Mouse (Mus musculus): ENCODE measurements around the gene Sele. TPM values are rescaled to one million over a fixed set of nuclear protein-coding genes. Genes with fewer than 3 reads are reported as not detected.

Sele gene
- total RNA-seq, 2 experiments from 2014 or later = 4.1 to 4.7 TPM

GRCm38 (mm10) chr1:164072001-164072400 lies 24.0 kb downstream of the Sele start:
- no peak for DNase-seq

DNA sequence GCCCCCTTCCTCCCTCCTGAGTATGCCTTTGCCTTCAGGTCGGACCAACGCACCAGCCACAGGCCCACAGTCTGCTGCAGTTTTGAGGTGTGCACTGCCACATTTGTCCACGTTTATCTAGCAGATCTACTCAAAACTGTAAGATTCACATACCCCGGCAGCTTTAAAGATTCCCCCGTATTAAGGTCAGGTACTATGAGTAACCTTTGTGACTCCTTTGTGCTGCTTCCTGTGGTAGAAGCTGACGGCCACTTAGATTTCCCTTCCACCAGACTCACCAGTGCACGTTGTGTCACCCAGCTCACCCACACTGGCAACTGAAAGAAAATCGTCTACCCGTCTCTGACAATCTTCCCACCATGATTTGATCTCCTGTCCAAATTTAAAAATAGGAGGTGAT lies 25.1 kb downstream of the Sele start:
- no peak for DNase-seq

- no peak for DNase-seq
Observed at GRCm38 (mm10) chr1:164073803-164074202, 25.8 kb downstream of the Sele start.

DNA sequence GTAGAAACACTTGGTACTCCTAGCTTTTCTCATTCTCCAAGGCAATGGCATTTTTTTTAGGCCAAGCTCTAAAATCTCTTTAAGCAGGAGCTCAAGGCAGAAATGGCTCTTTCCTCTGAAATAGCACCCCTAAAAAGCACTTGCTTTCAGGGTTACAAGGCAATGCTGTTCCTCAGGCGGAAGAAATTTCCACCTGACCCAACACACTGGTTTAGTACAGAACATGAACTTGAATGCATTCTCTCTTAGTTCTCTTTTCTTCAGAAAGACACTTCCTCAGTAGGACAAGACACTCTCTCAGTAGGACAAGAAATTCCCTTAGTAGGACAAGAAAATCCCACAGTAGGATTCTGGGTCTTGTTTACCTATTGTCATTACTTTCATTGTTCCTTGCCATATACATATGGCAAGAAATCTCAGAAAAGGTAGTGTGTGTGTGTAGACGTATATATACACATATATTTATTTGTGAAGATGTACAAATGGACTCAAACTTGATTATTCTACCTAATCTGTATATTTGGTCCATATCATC lies 26.6 kb downstream of the Sele start:
- DNase-seq = no peak

- no peak for DNase-seq
Observed at GRCm38 (mm10) chr1:164075416-164075815, 27.4 kb downstream of the Sele start.

DNA sequence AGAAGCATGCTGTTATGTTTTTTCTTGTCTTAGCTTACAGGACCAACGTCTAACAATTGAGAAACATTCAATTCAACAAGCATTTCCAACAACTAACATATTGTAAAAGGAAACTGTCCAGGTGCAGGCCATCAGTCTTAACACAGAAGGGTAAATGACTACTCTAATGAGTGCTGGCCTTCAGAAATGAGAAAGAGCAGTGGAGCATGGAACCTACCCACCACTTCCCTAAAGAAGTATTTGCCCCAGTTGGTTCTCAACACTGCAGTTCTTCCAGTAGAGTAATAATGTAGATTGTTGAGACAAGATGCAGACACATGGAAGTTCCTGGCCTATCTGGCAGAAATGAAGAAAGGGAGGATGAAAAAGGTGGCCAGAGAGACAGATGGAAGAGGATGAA lies 28.4 kb downstream of the Sele start:
- no peak for DNase-seq

GRCm38 (mm10) chr1:164077031-164077430 lies 29.0 kb downstream of the Sele start:
- DNase-seq = no peak

DNA sequence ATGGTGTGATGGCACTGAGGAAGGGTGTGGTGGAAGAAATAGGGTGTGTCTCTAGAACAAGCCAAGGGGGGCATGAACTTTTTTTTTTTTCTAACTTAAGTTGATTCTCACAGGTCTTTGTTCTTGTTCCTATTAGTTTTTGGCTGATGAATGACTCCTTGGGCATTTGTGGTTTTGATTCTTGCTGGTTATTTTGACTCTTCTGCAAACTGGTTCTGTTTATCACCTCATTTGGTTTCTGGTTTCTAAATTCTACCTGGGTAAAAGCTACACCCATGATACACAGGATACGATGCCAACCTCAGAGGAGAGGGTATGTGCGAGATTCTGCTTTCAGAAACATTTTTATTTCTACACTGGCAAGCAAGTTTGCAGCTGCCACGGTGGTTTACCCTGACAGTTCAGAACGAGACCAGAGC lies 30.3 kb downstream of the Sele start:
- no peak for DNase-seq

DNA sequence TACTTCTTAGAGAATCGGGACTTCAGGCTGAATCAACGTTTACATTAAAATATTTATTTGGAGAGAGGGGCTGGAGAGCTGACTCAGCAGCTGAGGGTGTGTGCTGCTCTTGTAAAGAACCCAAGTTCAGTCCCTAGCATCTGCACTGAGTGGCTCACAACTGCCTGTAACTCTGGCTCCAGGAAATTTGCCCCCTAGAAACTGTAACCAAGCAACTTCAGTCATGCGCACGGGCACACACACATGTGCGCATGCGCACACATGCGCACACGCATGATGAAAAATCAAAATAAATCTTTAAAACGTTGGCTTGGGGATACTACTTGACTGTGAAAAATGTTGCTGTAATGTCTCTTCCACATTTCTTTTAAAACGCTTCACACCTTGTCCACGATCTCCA lies 31.1 kb downstream of the Sele start:
- DNase-seq = no peak

DNA sequence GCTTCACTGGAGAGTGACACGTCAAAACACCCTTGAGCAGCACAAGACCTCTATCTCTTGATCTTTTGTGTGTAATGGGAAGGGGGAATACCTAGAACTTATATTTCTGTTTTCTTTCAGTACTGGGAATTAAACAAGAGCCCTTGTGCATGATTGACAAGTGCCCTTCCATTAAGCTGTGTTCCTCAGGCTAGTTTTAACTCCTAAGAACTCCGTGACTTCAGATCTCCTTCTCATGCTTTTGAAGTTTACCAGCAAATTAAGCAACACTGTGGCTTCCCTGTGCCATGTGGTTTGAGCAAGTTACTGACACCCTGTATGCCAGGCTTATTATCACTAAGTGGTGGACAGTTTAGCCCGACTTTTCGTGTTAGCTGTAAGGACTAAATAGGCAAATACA lies 35.0 kb downstream of the Sele start:
- DNase-seq = no peak

DNA sequence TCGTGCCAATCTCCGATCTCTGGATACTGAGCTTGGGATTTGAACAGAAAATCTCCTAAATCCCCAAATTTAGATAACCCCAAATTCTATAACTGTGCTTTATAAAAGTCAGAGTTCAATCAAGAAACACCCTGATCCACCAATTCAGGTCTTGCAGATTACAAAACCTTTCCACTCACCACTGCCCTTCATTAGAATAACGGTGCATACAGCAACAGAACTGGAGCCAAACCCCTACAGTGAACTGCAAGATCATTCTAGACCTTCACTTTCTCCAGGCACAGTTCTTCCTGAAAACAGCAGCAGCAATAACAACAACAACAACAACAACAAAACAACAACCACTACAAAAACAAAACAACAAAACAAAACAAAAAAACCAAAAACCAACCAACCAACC lies 38.8 kb downstream of the Sele start:
- DNase-seq = no peak

DNA sequence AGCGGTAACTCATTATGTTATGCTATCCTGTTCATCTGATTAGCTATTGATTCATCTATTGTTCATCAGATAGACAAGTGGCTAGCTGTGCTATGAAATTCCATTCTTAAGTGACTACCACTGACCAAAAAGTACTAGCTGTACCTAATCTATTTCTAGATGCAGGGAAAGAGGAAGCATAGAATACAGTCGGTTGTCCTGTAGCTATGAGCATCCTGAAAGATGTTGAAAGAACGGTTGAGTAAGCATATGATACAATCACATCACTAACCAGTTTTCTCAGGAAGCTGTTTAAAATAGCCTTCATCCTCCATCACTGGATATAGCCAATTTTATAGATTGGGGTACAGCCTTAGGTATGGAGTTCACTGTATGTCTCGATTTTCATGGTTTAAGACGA lies 39.8 kb downstream of the Sele start:
- no peak for DNase-seq

DNA sequence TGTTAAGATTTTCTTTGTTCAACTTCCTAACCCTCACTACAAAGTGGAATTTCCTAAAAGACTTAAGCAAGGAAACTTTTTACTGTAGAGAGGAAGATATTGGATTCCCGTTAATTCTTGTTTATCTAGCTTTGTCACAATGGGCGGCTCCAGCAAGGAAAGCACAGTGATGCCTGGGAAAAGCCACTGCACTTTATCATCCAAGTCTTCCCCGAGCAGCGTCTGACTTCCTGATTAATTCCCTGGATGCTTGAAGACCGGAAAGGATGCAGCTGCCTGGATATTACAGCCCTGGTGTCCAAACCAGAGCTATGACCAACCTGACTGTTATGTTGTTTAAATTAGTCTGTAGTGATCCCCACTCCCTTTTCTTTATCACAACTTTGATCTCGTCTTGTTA lies 48.7 kb downstream of the Sele start:
- DNase-seq = peak in 1 of 2 experiments; percentile 8

DNA sequence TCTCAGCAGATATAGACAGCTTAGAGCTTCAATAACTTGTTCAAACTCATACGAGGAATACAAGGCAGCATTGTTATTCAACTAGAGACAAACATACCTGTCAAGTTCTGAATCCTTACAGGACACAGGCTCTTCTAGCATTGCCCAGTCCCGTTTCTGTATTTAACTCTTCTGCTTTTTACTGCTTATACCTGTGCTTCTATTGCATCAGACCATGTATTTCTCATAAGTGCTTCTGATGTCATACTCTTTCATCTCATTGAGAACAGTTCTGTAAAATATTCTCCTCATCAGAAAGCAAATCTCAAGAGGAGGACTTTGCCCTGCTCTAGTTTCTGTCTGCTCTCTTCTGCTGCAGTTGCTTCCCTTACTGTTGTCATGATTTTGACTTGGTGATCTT lies 49.9 kb downstream of the Sele start:
- no peak for DNase-seq

- no peak for DNase-seq
Observed at GRCm38 (mm10) chr1:164098372-164098771, 50.3 kb downstream of the Sele start.

Other genes with a start within 250 kb of the Sele start
- 10 to 100 TPM; 15.8 to 18.1 TPM for gene Scyl3, start 119.1 kb upstream of the Sele start, total RNA-seq (2021)
- gene BC055324, start 53.4 kb upstream of the Sele start, total RNA-seq (2021) = 1 to 10 TPM; 1.7 to 1.9 TPM
- 1 to 10 TPM; 2.6 to 2.8 TPM for gene Mettl18, start 53.3 kb upstream of the Sele start, total RNA-seq (2021)
- gene Sell, start 13.7 kb downstream of the Sele start, total RNA-seq (2021) = under 1 TPM; 0.46 to 0.66 TPM
- 1 to 10 TPM in 1 of 2 experiments, under 1 TPM in 1; 0.79 to 2.0 TPM for gene Selp, start 67.0 kb downstream of the Sele start, total RNA-seq (2021)
- 10 to 100 TPM in 1 of 2 experiments, 1 to 10 TPM in 1; 2.3 to 10.6 TPM for gene F5, start 103.6 kb downstream of the Sele start, total RNA-seq (2021)
- gene Slc19a2, start 200.8 kb downstream of the Sele start, total RNA-seq (2021) = 10 to 100 TPM; 17.4 to 25.5 TPM
- 10 to 100 TPM in 1 of 2 experiments, 1 to 10 TPM in 1; 7.9 to 11.1 TPM for gene Ccdc181, start 227.4 kb downstream of the Sele start, total RNA-seq (2021)